Mouse (Mus musculus) lung, embryonic 14.5 days (tissue): ENCODE measurements at regions not wholly inside any gene's neighbourhood (a gene's known extent, or its start where the extent isn't known, plus 50 kb on each side); places are given as distances from the start of the nearest gene placed in this dataset.
A peak's percentile ranks its signal among the peaks of the same experiment; 100 is the strongest.

Experiments used
- ATAC-seq: fragments of 200-750 bp; cut with Nextera tagmentation; 2 replicates; pipeline ENCODE4 v1.8.0; 2017; ENCODE audit warnings: mild to moderate bottlenecking, moderate TSS enrichment, moderate library complexity; ENCODE audit not compliant: insufficient read depth
- DNase-seq: peaks from one replicate; pipeline ENCODE4 v3.0.0-alpha.2; 2015
- H3K27ac ChIP-seq: fragments of 300-500 bp; sonication (generic); 2 replicates; pipeline ENCODE4 v1.5.1; 2014; ENCODE audit warnings: low read depth, mild to moderate bottlenecking, moderate library complexity
- H3K27me3 ChIP-seq: fragments of 300-500 bp; sonication (generic); 2 replicates; pipeline ENCODE4 v1.6.1; 2014; ENCODE audit warnings: low read length, control low read depth; ENCODE audit not compliant: insufficient read depth
- H3K36me3 ChIP-seq: fragments of 300-500 bp; sonication (generic); 2 replicates; pipeline ENCODE4 v1.6.1; 2014; ENCODE audit warnings: control low read depth; ENCODE audit not compliant: insufficient read depth
- H3K4me1 ChIP-seq: fragments of 300-500 bp; sonication (generic); 2 replicates; pipeline ENCODE4 v1.6.1; 2014; ENCODE audit warnings: antibody characterized with exemption, control low read depth; ENCODE audit not compliant: insufficient read depth
- H3K4me2 ChIP-seq: fragments of 300-500 bp; sonication (generic); 2 replicates; pipeline ENCODE4 v1.6.1; 2014; ENCODE audit warnings: mild to moderate bottlenecking
- H3K4me3 ChIP-seq: fragments of 300-500 bp; sonication (generic); 2 replicates; pipeline ENCODE4 v1.5.1; 2014; ENCODE audit warnings: low read depth, low read length
- H3K9ac ChIP-seq: fragments of 300-500 bp; sonication (generic); 2 replicates; pipeline ENCODE4 v1.6.1; 2014
- H3K9me3 ChIP-seq: fragments of 300-500 bp; sonication (generic); 2 replicates; pipeline ENCODE4 v1.6.1; 2016; ENCODE audit warnings: low read depth, low read length, control low read depth
- CTCF ChIP-seq: IDR thresholded peaks from 2 replicates; pipeline ENCODE4 v1.5.1; 2016; ENCODE audit warnings: antibody characterized with exemption, low read depth
- WGBS: fragments of 180-500 bp; shearing (Covaris S2); extraction: QIAGEN DNeasy Blood & Tissue Kit; methylation state at CpG from one replicate; pipeline ENCODE4 v1.1.7; 2014; 5-methylcytosine and 5-hydroxymethylcytosine counted together

- Histone ChIP-seq H3K9me3 (no peaks in the 10 kb centered on the region), H3K9ac (no peak overlapping the region), H3K4me2 (no peak overlapping the region), H3K27ac (no peak overlapping the region), H3K36me3 (no peaks in the 10 kb centered on the region), H3K4me1 (no peaks in the 10 kb centered on the region), H3K4me3 (no peak overlapping the region), H3K27me3 (no peaks in the 10 kb centered on the region)
- DNase-seq (no peak), ATAC-seq (no peak)
- WGBS, result 61% methylated on average over 2 of the region's 2 CpGs
- TF ChIP-seq CTCF, result no peak
Observed at GRCm38 (mm10) chr6:118291426-118291825, 93.9 kb upstream of the Ret start.

- H3K4me1 ChIP-seq, result no peaks in the 10 kb centered on the region
- no peak overlapping the region for H3K27ac ChIP-seq
- no peak for DNase-seq
- H3K36me3 ChIP-seq, result no peaks in the 10 kb centered on the region
- H3K9me3 ChIP-seq, result no peaks in the 10 kb centered on the region
- no peak overlapping the region for H3K4me3 ChIP-seq
- no peaks in the 10 kb centered on the region for H3K27me3 ChIP-seq
- no peak overlapping the region for H3K9ac ChIP-seq
- no peak overlapping the region for H3K4me2 ChIP-seq
- no peak for TF ChIP-seq CTCF
- 63% methylated on average over 7 of the region's 7 CpGs for WGBS
- ATAC-seq, result no peak
Observed at GRCm38 (mm10) chr6:118285246-118285645, 87.7 kb upstream of the Ret start.

- H3K9ac ChIP-seq, result no peak overlapping the region
- H3K4me2 ChIP-seq, result no peak overlapping the region
- no peak for DNase-seq
- no peak overlapping the region for H3K4me3 ChIP-seq
- H3K36me3 ChIP-seq, result no peaks in the 10 kb centered on the region
- TF ChIP-seq CTCF, result no peak
- no peaks in the 10 kb centered on the region for H3K27me3 ChIP-seq
- H3K4me1 ChIP-seq, result no peaks in the 10 kb centered on the region
- no peak overlapping the region for H3K27ac ChIP-seq
- WGBS, result 85% methylated on average over 13 of the region's 13 CpGs
- H3K9me3 ChIP-seq, result no peaks in the 10 kb centered on the region
- ATAC-seq, result no peak
Observed at GRCm38 (mm10) chr6:118283949-118284568, 86.5 kb upstream of the Ret start.

GRCm38 (mm10) chr6:118263951-118264350, 66.4 kb upstream of the Ret start:
- WGBS, result 40% methylated on average over 6 of the region's 6 CpGs
- no peak for TF ChIP-seq CTCF
- no peak for DNase-seq

GRCm38 (mm10) chr6:118259881-118260280, 62.4 kb upstream of the Ret start:
- no peaks in the 10 kb centered on the region for H3K36me3 ChIP-seq
- no peak for ATAC-seq
- no peaks in the 10 kb centered on the region for H3K4me1 ChIP-seq
- 51% methylated on average over 5 of the region's 5 CpGs for WGBS
- H3K27me3 ChIP-seq, result no peaks in the 10 kb centered on the region
- H3K4me2 ChIP-seq, result no peak overlapping the region
- no peak overlapping the region for H3K27ac ChIP-seq
- H3K9ac ChIP-seq, result no peak overlapping the region
- no peak for DNase-seq
- TF ChIP-seq CTCF, result no peak
- no peak overlapping the region for H3K4me3 ChIP-seq
- no peaks in the 10 kb centered on the region for H3K9me3 ChIP-seq

More at GRCm38 (mm10) chr6:118263951-118264350, 66.4 kb upstream of the Ret start:
- no peak for ATAC-seq
- H3K4me1 ChIP-seq, result no peaks in the 10 kb centered on the region
- H3K4me2 ChIP-seq, result no peak overlapping the region
- H3K4me3 ChIP-seq, result no peak overlapping the region
- H3K9ac ChIP-seq, result no peak overlapping the region
- H3K27ac ChIP-seq, result no peak overlapping the region
- H3K9me3 ChIP-seq, result no peaks in the 10 kb centered on the region
- H3K36me3 ChIP-seq, result no peaks in the 10 kb centered on the region
- no peaks in the 10 kb centered on the region for H3K27me3 ChIP-seq

- no peak for ATAC-seq
- no peak for DNase-seq
- H3K4me1 ChIP-seq, result no peaks in the 10 kb centered on the region
- H3K9me3 ChIP-seq, result no peaks in the 10 kb centered on the region
- H3K4me2 ChIP-seq, result no peak overlapping the region
- H3K9ac ChIP-seq, result no peak overlapping the region
- no peaks in the 10 kb centered on the region for H3K36me3 ChIP-seq
- 67% methylated on average over 5 of the region's 5 CpGs for WGBS
- no peaks in the 10 kb centered on the region for H3K27me3 ChIP-seq
- H3K4me3 ChIP-seq, result no peak overlapping the region
- no peak overlapping the region for H3K27ac ChIP-seq
- no peak for TF ChIP-seq CTCF
Observed at GRCm38 (mm10) chr6:118254871-118255270, 57.4 kb upstream of the Ret start.

- Histone ChIP-seq H3K9me3 (no peaks in the 10 kb centered on the region), H3K9ac (no peak overlapping the region), H3K4me1 (no peaks in the 10 kb centered on the region), H3K27ac (no peak overlapping the region), H3K27me3 (no peaks in the 10 kb centered on the region), H3K4me3 (no peak overlapping the region), H3K36me3 (no peaks in the 10 kb centered on the region), H3K4me2 (no peak overlapping the region)
- ATAC-seq, result peak; percentile 80
- peak; percentile 76 for DNase-seq
- 72% methylated on average over 2 of the region's 2 CpGs for WGBS
- 0 out of 2 replicates have a peak, but pooled peaks have one; percentile 23 for TF ChIP-seq CTCF
Observed at GRCm38 (mm10) chr6:118252711-118253110, 55.2 kb upstream of the Ret start.

GRCm38 (mm10) chr6:118251131-118251530, 53.6 kb upstream of the Ret start:
- Histone ChIP-seq H3K27me3 (no peaks in the 10 kb centered on the region), H3K4me1 (no peaks in the 10 kb centered on the region), H3K4me2 (no peak overlapping the region), H3K36me3 (no peaks in the 10 kb centered on the region), H3K9me3 (no peaks in the 10 kb centered on the region), H3K9ac (no peak overlapping the region), H3K4me3 (no peak overlapping the region), H3K27ac (no peak overlapping the region)
- ATAC-seq (no peak), DNase-seq (no peak)
- no peak for TF ChIP-seq CTCF
- 59% methylated on average over 1 of the region's 1 CpGs for WGBS
